Mouse (Mus musculus) embryonic facial prominence, embryonic 11.5 days (tissue): ENCODE results near the gene Atp13a5. TPM values are rescaled to one million over a fixed set of nuclear protein-coding genes. Genes with fewer than 3 reads are reported as not detected.

Source experiments
- ATAC-seq: fragments of 200-750 bp; cut with Nextera tagmentation; replicated peaks from 2 replicates; pipeline ENCODE4 v1.8.0; 2017; ENCODE audit warnings: low read depth; ENCODE audit not compliant: insufficient number of reproducible peaks, low FRiP score, low TSS enrichment
- DNase-seq: peaks from one replicate; pipeline ENCODE4 v3.0.0-alpha.2; 2015; ENCODE audit warnings: low spot score
- H3K27ac ChIP-seq: fragments of 300-500 bp; sonication (generic); replicated peaks from 2 replicates; pipeline ENCODE4 v1.5.1; 2014; ENCODE audit warnings: mild to moderate bottlenecking, low read depth, low read length, control low read depth
- H3K27me3 ChIP-seq: fragments of 300-500 bp; sonication (generic); 2 replicates; pipeline ENCODE4 v1.6.1; 2014; ENCODE audit warnings: mild to moderate bottlenecking, low read length, moderate library complexity, mixed read lengths; ENCODE audit not compliant: control insufficient read depth, insufficient read depth
- H3K36me3 ChIP-seq: fragments of 300-500 bp; sonication (generic); replicated peaks from 2 replicates; pipeline ENCODE4 v1.6.1; 2014; ENCODE audit warnings: low read depth, mild to moderate bottlenecking, low read length, moderate library complexity, mixed read lengths; ENCODE audit not compliant: control insufficient read depth, insufficient read depth
- H3K4me1 ChIP-seq: fragments of 300-500 bp; sonication (generic); 2 replicates; pipeline ENCODE4 v1.6.1; 2014; ENCODE audit warnings: low read length, mixed read lengths; ENCODE audit not compliant: control insufficient read depth, insufficient read depth
- H3K4me2 ChIP-seq: fragments of 300-500 bp; sonication (generic); 2 replicates; pipeline ENCODE4 v1.6.1; 2014; ENCODE audit warnings: low read depth, mild to moderate bottlenecking, control low read depth, low read length, moderate library complexity
- H3K4me3 ChIP-seq: fragments of 300-500 bp; sonication (generic); 2 replicates; pipeline ENCODE4 v1.5.1; 2014; ENCODE audit warnings: low read depth, low read length, control low read depth
- H3K9ac ChIP-seq: fragments of 300-500 bp; sonication (generic); replicated peaks from 2 replicates; pipeline ENCODE4 v1.6.1; 2014; ENCODE audit warnings: mild to moderate bottlenecking, control low read depth, low read length
- H3K9me3 ChIP-seq: fragments of 300-500 bp; sonication (generic); replicated peaks from 2 replicates; pipeline ENCODE4 v1.6.1; 2016; ENCODE audit warnings: mild to moderate bottlenecking, low read length, inconsistent platforms, mixed read lengths; ENCODE audit not compliant: control insufficient read depth
- WGBS: fragments of 180-500 bp; shearing (Covaris S2); extraction: QIAGEN DNeasy Blood & Tissue Kit; methylation state at CpG from one replicate; pipeline ENCODE4 v1.1.7; 2014; 5-methylcytosine and 5-hydroxymethylcytosine counted together
- polyA plus RNA-seq: library from polyadenylated mRNA; unstranded; fragments of >200 nt; fragmentation: Nextera tagmentation; extraction: Ambion mirVana; gene quantifications from 2 replicates; pipeline ENCODE4 v1.2.1, GENCODE M21; 2014

Atp13a5 gene
- polyA plus RNA-seq, 1 experiment from 2014 or later: 0.10 TPM

DNA sequence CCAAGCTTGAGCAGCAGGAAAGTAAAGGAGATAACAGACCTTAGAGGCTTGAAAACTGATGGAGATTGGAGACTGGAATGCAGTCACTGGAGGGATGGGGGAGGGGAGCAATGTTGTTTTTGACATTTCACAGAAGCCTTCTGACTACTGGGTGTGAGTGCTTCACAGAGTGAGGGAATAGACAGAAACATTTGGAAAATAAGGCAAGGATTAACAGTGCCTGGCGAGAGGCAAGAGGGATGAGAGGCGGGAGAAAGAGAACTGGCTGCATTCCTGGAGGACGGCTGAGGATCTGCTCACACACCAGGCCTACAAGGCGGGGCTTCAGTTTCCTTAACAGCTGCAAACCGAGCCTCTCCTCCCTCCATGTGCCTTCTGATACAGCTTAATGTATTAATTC lies 180.1 kb downstream of the Atp13a5 start:
- H3K4me1 ChIP-seq: no peaks in the 10 kb centered on the region; the same call in 1 of the 2 replicates
- ATAC-seq (0 out of 2 replicates have a peak, but pooled peaks have one; percentile 29), DNase-seq (peak; percentile 39)
- H3K9me3 ChIP-seq: no peaks in the 10 kb centered on the region
- H3K36me3 ChIP-seq: no peaks in the 10 kb centered on the region
- no peaks in the 10 kb centered on the region for H3K27me3 ChIP-seq
- H3K4me2 ChIP-seq: no peak overlapping the region
- whole genome bisulfite sequencing: 7% methylated on average over 5 of the region's 5 CpGs
- H3K4me3 ChIP-seq: no peak overlapping the region
- no peak overlapping the region for H3K9ac ChIP-seq
- H3K27ac ChIP-seq: no peak overlapping the region

DNA sequence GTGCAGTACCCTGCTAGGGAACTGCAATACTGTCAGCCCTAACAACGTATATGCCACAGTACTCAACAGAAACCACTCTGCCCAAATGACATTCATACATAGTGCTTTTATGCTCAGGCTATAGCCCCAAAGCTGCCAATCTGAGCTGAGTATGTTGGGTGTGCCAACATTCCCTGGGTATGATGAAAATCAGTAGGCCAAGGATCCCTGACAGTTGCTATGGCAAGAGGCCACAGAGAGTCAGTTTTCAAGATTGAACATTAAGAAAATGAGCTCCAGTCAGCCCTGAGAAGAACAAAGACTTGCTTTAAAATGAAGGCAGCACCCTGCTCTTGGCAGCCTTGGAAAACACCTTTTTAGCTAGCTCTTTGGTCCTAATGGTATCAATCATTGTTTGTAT lies 183.4 kb downstream of the Atp13a5 start:
- 90% methylated on average over 1 of the region's 1 CpGs for WGBS
- no peaks in the 10 kb centered on the region for H3K27me3 ChIP-seq
- H3K9me3 ChIP-seq: no peaks in the 10 kb centered on the region
- H3K4me2 ChIP-seq: no peak overlapping the region
- no peak overlapping the region for H3K27ac ChIP-seq
- no peaks in the 10 kb centered on the region for H3K36me3 ChIP-seq
- no peak overlapping the region for H3K4me3 ChIP-seq
- no peak overlapping the region for H3K9ac ChIP-seq
- no peak for ATAC-seq
- DNase-seq: no peak
- no peaks in the 10 kb centered on the region; the same call in 1 of the 2 replicates for H3K4me1 ChIP-seq

- no peak for DNase-seq
- no peak for ATAC-seq
- Histone ChIP-seq H3K4me1 (no peaks in the 10 kb centered on the region; the same call in 1 of the 2 replicates), H3K4me2 (no peak overlapping the region), H3K27me3 (no peaks in the 10 kb centered on the region), H3K9ac (no peak overlapping the region), H3K27ac (no peak overlapping the region), H3K4me3 (no peak overlapping the region), H3K36me3 (no peaks in the 10 kb centered on the region), H3K9me3 (no peaks in the 10 kb centered on the region)
- WGBS: 70% methylated on average over 4 of the region's 4 CpGs
Measured at GRCm38 (mm10) chr16:29193981-29194380, 184.6 kb downstream of the Atp13a5 start.

- Histone ChIP-seq H3K27ac (no peak overlapping the region), H3K4me1 (no peaks in the 10 kb centered on the region; the same call in 1 of the 2 replicates), H3K9ac (no peak overlapping the region), H3K27me3 (no peaks in the 10 kb centered on the region), H3K9me3 (no peaks in the 10 kb centered on the region), H3K36me3 (no peaks in the 10 kb centered on the region), H3K4me2 (no peak overlapping the region), H3K4me3 (no peak overlapping the region)
- WGBS: 39% methylated on average over 5 of the region's 5 CpGs
- ATAC-seq (no peak), DNase-seq (no peak)
Measured at GRCm38 (mm10) chr16:29192911-29193310, 185.6 kb downstream of the Atp13a5 start.

Other genes starting within 250 kb of the Atp13a5 start
- gene Hrasls, start 169.0 kb downstream of the Atp13a5 start, polyA plus RNA-seq: 1.4 and 1.9 TPM in 2 replicates
- gene Atp13a4, start 166.1 kb upstream of the Atp13a5 start, polyA plus RNA-seq: not detected in 2 replicates
- gene Opa1, start 200.6 kb upstream of the Atp13a5 start, polyA plus RNA-seq: 49.0 and 52.0 TPM in 2 replicates